Mouse (Mus musculus) lung, postnatal 25 days (tissue): ENCODE results near the gene Shkbp1.

Experiments used
- DNase-seq: peaks from one replicate; pipeline ENCODE4 v3.0.0; 2022; ENCODE audit warnings: low spot score

Shkbp1 gene

GRCm38 (mm10) chr7:27355745-27356240 is at the start of gene Shkbp1:
Shkbp1 (minus strand) TSS chr7:27356019.
- peak; percentile 94 for DNase-seq

- no peak for DNase-seq
Measured at GRCm38 (mm10) chr7:27404203-27404942, 48.6 kb upstream of the Shkbp1 start.

- DNase-seq, result peak; percentile 51
Measured at GRCm38 (mm10) chr7:27402675-27403074, 46.9 kb upstream of the Shkbp1 start.

GRCm38 (mm10) chr7:27400545-27400944 is 44.7 kb upstream of the Shkbp1 start:
- DNase-seq, result no peak

GRCm38 (mm10) chr7:27397048-27397949 is 41.5 kb upstream of the Shkbp1 start:
- DNase-seq, result peak; percentile 5

GRCm38 (mm10) chr7:27396184-27397047 is 40.6 kb upstream of the Shkbp1 start:
- no peak for DNase-seq

GRCm38 (mm10) chr7:27395521-27396183 is 39.8 kb upstream of the Shkbp1 start:
- DNase-seq, result no peak

- no peak for DNase-seq
Measured at GRCm38 (mm10) chr7:27391416-27391815, 35.6 kb upstream of the Shkbp1 start.

GRCm38 (mm10) chr7:27389213-27389612 is 33.4 kb upstream of the Shkbp1 start:
- no peak for DNase-seq

- peak; percentile 43 for DNase-seq
Measured at GRCm38 (mm10) chr7:27384731-27385130, 28.9 kb upstream of the Shkbp1 start.

- no peak for DNase-seq
Measured at GRCm38 (mm10) chr7:27384134-27384533, 28.3 kb upstream of the Shkbp1 start.

- DNase-seq, result no peak
Measured at GRCm38 (mm10) chr7:27383233-27383632, 27.4 kb upstream of the Shkbp1 start.

GRCm38 (mm10) chr7:27381560-27381959 is 25.7 kb upstream of the Shkbp1 start:
- no peak for DNase-seq

GRCm38 (mm10) chr7:27381009-27381408 is 25.2 kb upstream of the Shkbp1 start:
- DNase-seq, result no peak

GRCm38 (mm10) chr7:27379836-27380235 is 24.0 kb upstream of the Shkbp1 start:
- no peak for DNase-seq

- peak; percentile 51 for DNase-seq
Measured at GRCm38 (mm10) chr7:27378431-27378830, 22.6 kb upstream of the Shkbp1 start.

- no peak for DNase-seq
Measured at GRCm38 (mm10) chr7:27375274-27375673, 19.5 kb upstream of the Shkbp1 start.

- DNase-seq, result no peak
Measured at GRCm38 (mm10) chr7:27371715-27372462, 16.1 kb upstream of the Shkbp1 start.

GRCm38 (mm10) chr7:27369111-27369510 is 13.3 kb upstream of the Shkbp1 start:
- no peak for DNase-seq

GRCm38 (mm10) chr7:27367976-27368375 is 12.2 kb upstream of the Shkbp1 start:
- DNase-seq, result no peak
